Mouse (Mus musculus) telencephalon, adult 2 months (tissue): ENCODE data around the gene Resp18.

Experiments used
- DNase-seq: peaks from one replicate; pipeline ENCODE4 v3.0.0-alpha.2; 2011; ENCODE audit warnings: low read depth, low spot score

The Resp18 gene

DNA sequence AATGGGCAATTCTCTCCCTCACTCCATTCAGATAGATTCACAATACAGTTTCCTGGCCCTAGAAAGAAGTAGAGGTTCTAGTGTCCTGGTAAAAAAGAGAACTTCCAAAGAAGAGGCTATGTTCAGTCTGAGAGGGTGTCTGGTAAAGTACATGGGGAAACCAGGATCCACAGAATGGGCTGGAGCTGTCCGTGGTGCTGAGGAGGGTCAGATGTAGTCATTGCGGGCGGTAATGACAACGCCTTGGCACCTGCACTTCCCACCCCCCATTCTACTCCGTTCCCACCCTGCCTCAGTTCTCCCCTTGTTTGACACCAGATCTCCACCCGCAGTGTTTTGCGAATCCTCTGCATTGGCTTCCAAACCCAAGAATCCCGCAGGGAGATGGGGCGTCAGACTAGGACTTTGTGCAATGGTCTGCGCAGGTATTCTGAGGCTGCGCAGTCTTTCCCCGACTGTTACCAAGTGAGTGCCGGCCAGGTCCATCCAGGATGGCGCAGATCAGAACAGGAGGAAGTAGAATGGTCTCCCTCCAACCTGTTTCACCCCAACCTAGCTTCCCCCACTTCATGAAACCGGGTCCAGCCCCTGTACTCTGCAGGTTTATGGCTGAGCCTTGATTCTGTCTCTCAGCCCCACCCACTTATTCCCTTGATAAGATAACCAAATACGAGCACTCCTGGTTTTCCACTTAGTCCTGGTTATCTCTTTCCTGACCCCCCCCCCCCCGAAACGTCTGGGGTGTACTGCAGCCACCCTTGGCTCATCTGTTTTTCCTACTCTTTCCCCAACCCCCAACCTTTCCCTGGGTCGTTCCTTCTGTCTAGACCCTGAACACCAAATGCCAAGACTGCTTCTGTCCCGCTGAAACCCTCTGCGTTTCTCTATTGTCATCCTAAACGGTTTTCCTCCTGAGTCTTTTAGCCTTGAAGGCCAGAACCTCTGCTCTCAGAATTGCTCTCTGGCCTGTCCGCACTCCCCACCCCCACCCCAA, 723 bp downstream of the Resp18 start:
- no peak for DNase-seq

DNA sequence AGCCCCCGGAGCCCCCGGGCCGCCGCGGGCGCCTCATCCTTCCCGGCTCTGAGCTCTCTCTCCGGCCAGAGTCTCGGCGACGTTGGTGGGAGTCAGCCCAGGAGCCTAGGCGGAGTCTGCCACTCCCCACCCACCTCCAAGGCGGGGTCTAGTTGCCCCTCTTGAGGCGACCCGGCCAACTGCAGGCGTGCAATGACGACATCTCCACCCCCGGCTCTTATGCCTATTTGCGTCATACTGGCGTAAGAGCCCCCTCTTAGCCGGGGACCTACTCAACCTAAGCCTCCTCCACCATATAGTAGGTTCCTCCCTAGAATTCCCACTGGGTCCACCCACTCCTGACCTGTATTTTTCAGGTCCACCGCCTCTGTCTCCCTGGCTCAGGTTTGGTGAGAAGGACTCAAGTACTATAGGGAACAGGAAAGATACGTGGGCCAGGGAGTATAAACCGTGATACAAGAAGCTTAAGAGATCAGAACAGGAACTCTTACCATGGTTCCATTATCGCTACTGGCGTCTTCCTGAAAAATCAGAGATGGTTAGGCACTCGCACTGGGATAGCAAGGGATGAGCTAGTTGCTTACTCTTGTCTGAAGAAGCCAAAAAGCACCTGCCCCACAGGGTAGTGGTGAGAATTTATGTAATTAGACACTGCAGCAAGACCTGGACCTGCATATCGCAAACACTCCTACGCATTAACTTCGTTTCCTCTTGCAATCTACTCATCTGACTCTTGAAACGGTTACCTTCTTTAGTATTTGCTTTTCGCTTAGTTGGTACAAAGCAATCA, 13.9 kb downstream of the Resp18 start, which contains the start of gene Ptprn:
Gene Ptprn (minus strand): TSS at position 412 of the 790 bp plus-strand sequence.
- DNase-seq = peak; percentile 89

DNA sequence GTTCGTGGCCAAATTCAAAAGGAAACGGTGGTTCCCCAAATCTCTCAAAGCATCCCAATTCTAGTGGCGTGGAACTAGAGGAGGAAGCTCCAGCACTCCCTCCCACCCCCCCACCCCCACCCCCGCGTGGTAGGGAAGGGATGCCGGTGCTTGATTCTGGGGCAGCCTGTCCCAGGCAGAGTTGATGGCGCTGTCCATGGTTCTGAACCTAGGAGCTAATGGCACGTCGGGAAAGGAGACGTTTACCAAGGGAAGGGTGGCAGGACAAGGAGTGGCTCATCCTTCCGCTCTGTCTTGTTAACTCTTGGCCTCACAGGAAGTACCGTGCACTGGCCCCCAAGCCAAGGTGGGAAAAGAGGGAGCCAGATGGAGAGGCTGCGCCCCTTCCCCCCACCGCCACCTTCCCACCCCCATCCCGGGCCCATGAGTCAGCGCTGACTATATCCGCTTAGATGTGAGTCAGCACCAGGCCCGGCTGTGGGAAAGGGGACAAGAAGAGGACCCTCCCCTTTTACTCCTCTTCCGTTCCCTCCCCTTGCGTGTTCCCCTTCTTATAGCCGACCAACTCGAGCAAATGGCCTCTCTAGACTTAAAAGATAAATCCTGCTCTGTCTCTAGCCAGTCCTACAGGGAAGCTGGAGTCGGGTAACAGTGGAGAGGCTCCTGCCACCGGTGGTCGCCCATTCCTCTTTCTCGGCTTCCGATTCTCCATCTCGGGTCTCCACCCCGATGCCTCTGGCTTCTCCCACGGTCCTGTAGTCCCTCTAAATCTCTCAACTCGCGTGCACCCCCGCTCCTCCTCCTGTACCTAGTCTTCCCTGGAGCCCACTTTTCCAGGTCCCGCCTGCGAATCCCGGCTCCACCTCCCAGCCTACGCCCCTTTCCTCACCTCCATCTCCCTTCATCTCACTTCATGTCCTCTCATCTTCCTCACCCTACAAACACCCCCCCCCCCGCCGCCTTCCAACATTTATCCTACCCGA, 15.0 kb downstream of the Resp18 start:
- DNase-seq = peak; percentile 76

DNA sequence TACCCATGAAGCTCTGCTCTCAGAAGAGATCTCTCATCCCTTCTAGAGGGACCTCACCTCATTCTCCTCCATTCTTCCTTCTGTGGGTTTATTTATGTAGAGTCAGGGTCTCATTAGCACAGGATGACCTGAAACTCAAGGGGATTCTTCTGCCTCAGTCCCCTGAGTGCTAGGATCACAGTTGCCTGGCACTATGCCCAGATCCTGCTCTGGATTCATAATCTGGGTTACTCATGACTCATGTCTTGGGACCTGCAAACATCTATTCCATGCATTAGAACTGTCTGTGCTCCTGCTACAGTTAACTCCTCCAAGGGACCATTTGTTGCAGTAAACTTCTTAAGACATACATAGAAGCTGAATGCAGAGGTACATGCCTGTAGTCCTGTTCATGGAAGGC, 16.9 kb downstream of the Resp18 start:
- DNase-seq = no peak

DNA sequence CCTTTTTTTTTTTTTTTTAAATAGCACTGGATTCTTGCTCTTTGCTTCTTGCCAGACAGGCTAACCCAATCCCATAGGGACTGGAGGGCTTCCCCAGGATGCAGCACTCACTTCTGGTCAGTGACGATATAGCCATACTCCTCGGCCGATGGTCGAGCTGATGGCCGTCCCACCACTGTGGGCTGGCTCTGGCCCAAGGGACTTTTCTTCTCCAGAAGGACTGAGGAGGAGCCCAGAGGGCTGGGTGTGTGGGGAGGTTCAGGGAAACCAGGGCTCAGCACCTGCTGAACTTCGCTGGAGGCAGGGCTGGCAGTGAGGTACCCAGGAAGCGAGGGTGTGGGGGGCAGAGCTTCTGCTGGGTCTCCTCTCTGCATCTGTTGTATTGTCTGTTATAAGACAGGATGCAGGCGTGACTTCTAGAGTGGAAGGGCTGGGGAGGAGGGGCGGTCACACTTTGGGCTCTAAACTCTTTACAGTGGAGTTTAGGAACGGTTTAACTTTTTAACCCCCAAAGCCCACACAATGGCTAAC, 22.6 kb downstream of the Resp18 start:
- no peak for DNase-seq

DNA sequence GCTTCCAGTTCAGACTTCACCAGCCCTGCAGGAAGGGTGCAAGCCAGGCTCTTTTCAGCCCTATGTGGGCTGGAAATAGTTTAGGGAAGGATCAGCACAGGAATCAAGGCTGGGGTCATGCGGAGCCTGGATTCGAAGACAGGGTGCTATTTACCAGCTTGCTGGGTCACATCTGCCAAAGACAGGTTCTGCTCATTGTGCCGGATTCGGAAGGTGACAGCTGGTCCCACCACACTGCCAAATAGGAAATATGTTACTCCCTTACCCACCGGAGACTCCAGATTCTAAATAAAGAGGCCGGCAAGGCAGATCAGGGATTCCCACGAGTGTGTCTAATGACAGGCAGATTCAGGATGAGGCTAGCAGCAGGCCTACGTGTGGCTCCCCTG, 23.6 kb downstream of the Resp18 start:
- DNase-seq = no peak

DNA sequence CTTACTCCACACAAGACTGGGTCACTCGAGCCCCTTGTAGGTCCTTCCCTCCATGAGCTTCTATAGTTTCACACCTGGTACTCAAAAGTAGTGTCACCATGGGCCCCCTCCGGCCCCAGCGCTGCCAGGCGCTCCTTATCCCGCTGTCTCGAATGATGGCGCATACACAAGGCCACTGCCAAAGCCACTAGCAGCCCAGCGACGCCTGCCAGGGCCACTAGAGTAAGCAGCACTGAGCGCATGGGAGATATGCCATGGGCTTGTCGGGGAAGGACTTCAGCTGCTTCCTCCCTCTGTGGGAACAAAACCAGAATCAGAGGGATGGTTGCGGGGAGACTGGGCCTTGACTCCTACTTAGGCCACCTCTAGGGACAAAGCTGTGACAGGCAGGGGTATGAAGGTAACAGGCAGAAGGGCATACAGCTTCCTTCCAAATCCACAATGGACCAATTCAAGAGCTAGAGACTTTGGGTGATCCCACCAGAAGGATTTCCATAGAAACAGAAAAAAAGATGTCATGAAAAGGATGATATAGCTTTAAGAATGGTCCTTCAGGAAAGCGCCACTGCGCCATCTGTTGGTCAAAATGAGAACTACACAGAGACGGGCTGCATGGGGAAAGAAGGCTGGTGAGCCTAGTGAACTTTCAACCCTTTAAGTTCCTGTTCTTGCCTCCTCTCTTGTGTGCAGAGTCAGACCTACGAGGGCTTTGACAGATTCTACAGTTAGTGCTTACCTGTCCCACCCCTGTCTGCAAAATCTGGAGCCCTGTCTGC, 24.2 kb downstream of the Resp18 start:
- DNase-seq = no peak

DNA sequence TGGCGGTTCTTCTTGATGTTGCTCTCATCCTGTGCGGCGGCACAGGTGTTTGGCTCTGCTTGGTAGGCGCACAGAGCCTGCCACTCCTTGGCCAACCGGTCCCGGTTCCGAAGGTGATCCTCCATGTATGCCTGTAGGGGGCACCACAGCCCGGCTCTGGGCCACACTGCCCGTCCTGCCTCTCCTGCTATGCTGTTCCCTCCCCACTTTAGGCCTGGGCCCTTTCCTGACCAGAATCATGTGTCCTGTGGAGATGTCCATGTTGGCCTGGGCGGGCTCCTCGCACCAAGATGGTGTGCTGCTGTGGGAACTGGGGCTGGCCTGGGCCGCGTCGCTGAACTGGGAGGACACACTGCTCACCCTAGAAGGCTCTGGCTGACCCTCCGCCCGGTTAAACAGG, 25.2 kb downstream of the Resp18 start:
- DNase-seq = no peak

DNA sequence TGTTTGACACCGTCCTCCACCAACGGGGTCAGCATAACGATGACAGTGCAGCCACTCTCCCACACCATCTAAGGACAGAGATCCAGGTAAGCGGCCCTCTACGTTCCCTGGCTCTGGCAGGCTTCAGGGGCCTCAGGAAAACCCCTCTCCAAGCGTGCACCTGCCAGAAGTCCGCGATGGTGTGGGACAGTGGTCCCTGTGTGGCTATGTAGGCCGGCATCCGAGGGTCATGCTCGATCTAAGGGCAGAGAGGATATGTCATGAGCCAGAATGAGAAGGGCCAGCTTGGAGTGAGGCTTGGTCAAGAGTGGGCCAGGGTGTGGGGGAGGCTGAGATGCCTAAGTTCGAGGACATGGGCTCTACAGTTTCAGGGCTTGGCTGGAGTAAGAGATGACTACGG, 25.9 kb downstream of the Resp18 start:
- no peak for DNase-seq

DNA sequence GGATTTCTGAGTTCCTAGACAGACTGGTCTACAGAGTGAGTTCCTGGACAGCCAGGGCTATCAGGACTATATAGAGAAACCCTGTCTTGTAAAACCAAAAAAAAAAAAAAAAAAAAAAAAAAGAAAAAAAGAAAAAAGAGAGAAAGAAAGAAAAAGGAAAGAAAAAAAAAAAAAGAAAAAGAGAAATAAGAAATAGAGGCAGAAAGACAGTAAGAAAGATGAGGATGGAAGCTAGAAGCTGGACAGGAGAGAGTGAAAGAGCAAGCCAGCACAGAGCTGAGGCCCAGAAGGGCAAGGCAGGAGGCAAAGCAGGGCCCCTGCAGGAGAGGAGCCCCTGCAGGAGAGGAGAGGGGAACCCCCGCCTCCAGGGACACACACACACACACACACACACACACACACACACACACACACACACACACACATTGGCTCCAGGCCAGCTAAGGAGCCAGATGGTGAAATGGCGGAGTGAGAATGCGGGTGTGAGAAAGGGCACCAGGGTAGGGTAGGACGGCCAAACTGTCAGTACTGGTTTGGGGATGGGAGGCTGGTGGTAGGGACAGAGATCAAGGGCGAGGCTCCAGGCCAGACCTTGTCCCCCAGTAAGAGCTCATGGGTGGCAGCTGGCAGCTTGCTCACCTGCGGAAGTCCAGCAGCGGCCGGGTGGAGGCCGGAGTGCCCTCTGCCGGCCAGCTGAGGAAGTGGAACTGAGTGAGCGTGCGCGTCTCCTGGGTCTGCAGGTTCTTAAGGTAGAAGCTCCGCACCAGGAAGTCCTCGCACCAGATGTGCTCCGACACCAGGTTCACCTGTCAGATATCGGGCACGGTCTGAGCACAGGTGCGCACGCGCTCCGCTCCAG, 26.9 kb downstream of the Resp18 start:
- no peak for DNase-seq

DNA sequence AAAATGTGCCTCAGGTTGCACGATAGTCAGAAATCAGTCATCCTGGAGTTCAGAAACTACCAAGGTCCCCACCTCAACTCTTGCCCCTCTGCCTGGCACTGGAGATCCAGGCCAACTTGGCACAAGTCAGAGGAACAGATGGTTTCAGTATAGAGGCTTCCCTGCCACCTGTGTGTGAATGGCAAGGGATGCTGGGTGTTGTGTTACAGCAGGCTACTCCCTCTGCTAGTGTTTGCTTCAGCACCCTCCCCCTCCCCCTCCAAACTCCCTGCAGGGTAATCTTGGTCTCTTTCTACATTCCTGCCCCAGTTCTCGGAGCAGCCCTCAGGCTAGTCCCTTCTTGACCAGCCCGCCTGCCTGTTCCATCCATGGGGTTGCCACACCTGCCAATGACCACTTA, 27.7 kb downstream of the Resp18 start:
- no peak for DNase-seq

DNA sequence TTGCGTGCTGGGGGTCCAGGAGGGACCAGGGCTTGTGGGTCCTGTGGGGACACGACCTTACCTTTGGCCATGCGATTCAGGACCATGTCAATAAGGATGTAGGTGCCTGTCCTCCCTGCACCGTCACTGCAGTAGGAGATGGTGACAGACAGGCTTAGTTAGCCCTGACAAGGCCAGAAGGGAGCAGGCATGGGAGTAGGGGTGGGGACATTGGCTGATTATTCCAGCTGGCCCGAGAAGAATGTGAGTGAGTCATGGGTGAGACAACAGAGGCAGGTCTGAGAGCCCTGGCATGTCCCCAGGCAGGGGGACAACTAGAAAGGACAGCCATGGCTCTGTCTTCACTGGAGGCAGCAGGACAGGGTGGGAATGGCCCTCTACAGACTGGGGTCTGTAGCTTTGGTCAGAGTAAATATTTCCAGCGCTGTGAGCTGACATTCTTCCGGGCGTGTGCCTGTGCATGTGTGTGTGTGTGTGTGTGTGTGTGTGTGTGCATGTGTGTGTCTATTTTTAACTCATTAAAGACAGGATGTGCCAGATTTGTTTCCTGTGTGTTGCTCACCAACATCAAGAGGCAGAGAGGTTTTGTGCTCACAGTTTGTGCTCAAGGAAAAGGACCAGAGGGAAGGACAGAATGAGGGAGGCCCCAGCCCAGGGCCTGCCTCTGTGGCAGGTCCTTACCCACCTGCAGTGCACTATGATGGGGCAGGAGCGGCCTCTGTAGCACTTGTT, 30.0 kb downstream of the Resp18 start:
- DNase-seq = no peak

DNA sequence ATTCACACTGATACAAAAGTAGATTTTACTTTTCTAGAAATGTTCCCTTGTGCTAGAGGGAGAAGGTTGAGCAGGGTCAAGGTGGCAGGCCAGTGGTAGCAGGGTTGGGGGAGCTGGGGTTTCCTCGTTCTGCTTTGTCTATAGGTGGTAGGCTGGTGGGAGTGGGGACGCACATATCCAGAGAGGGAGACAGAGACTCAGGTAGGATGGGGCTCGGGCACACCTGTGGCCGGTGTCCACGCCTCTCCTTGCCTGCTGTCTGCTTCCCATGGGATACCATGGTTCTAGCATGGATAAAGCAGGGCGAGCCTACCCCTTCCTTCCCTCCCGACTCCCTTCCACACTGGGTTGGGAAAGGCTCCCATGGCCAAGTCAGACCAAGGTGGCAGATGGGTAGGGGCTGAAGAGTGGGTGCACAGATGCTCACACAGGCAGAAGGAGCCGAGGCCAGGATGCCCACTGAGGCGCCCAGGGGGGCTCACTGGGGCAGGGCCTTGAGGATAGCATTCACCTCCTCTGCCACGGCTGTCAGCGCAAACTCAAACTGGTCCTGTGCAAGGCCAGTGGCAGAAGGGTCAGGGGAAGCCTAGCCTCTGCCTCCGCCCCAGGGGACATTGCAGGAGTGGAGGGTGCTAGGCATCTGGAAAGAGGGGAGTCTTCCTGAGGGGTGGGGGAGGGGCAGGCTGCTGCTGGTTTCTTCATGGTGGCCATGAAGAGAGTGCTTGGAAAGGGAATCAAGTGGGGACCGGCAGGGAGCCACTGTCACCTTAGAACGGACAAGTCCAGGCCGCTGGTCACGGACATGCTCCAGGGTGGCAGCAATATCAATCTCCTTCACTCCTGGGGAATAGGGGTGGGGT, 30.9 kb downstream of the Resp18 start:
- no peak for DNase-seq

DNA sequence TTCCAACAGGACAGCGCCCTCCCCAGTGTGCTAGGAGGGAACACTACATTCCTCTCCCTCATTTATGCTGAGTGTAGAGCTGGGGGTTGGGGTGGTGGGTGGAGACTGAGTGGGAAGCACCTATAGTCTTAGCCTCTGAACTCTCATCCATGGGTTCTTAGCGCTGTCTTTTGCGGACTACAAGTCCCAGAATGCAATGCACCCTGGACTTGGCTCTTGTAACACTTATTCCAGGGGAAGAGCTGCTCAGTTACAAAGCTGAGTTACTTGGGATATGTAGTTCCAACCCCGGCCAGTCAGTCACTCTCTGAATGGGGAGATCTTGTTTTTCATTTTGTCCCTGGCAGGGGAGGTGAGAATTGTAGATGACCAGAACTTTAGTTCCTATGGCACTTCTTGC, 33.4 kb downstream of the Resp18 start:
- DNase-seq = no peak

DNA sequence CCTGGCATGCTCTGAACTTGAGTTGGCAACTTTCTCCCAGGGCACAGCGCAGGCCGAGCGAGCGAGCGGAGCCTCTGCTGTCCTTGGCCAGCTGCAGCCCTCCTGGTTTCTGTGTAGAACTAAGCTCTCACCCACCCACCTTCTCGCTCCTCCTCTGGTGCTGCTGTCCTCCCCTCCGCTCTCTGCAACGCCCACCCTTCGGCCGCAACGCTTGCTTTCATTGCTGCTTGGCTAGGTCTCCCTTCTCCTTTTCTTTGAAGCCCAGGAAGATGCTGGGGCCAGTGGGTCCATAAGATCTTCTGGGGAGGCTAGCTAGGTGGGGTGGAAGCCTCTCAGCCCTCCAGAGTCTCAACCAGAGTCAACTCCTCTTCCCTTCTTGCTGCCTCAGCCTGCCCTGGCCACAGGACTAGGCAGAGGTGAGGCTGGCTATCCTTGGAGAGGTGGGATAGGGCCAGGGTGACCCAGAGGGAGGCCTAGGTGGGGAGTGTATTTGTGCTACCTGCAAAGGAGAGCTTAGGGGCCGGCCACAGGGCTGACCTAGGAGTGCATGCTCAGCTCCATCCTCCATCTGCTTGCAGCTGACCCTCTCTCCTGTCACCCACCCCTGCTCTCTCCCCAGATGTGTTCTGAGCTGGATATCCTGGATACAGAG, 33.9 kb downstream of the Resp18 start:
- no peak for DNase-seq

DNA sequence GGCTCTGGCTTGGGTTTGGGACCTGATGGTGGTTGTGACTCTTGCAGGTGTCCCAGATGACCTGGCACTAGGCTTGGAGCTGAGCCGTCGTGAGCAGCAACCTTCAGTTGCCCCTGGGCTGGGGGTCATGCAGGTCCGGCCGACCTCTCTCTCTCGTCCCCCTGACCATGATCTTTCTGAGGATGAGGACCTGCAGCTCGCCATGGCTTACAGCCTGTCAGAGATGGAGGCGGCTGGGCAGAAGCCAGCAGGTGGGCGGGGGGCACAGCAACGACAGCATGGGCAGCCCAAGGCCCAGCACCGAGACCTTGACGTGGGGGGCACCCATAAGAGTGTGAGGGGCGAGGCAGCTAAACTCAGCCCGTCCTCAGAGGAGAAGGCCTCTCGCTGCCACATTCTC, 34.8 kb downstream of the Resp18 start:
- DNase-seq = no peak

DNA sequence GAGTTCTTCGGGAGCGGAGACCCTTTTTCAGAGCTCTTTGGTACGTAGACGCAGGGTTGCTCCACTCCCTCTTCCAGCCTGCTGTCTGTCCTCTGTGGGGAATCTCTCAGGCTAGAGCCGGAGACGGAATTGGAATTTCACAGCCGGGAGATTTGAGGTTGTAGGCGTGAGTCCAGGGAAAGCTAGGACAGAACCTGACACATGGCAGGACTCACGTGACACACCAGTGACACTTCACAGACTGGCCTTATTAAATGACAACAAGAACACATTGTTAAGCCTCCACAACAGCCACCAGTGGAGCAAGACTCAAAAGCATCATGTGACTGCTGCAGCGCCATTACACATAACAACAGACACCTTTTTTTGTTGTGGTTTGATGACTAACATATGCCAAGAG, 38.6 kb downstream of the Resp18 start:
- DNase-seq = no peak
